Mouse (Mus musculus) spleen, adult 2 months (tissue): Measurements from ENCODE around the gene Mmp14.

ENCODE experiments used
- CTCF ChIP-seq: fragments of 200-500 bp; IDR thresholded peaks from 2 replicates; pipeline ENCODE4 v1.5.1; 2011; ENCODE audit warnings: mild to moderate bottlenecking, inconsistent platforms; ENCODE audit not compliant: insufficient read depth, insufficient read length, insufficient replicate concordance; ENCODE audit errors: extremely low read depth
- POLR2A ChIP-seq: fragments of 200-500 bp; IDR thresholded peaks from 2 replicates; pipeline ENCODE4 v1.6.1; 2011; ENCODE audit warnings: low read depth, low read length, inconsistent platforms

DNA sequence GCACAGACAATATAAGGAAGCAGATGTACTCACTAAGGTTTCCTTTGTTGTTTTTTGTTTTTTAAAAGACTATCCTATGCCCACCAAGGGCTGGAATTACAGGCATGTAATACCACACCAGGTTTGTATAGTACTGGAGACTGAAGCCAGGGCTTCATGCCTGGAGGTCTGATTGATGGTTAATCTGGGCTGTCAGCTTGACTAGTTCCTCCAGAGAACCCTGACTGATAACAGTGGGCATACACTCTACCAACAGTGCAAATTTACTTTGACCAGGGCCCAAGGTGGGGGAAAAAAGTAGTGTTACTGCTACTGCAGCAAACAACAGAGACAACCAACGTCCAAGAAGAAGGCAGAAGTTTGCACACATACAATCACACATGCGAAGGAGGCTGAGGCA, 40.1 kb downstream of the Mmp14 start:
- no peak for TF ChIP-seq CTCF
- no peak for TF ChIP-seq POLR2A
